Mouse (Mus musculus): ENCODE measurements at regions not wholly inside any gene's neighbourhood (a gene's known extent, or its start where the extent isn't known, plus 50 kb on each side); places are given as distances from the start of the nearest gene placed in this dataset.

- no peak for DNase-seq (ENCODE audit: low spot score in 2 of 2)
Observed at GRCm38 (mm10) chr5:112012505-112013164, 239.7 kb downstream of the Cryba4 start.

DNA sequence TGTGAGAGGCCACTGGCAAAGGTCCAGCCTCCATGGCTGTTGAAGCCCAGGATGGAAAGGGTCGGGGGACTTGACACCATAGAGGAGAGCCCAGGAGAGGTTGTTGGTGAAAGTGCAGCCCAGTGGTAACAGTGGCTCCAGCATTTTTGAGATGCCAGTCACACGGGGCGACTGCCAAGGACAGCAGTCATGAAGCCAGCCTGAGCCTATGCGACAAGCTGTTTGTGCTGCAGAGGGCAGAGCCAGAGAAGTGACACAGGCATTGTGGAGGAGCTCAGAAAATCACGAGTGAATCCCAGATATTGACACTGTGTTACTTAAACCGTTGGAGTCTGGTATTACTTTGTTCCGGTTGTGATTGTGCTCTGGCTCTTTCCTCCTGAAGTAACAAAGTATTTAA lies 233.4 kb downstream of the Cryba4 start:
- DNase-seq (ENCODE audit: low spot score in 2 of 2): no peak

- no peak for DNase-seq (ENCODE audit: low spot score in 2 of 2)
Observed at GRCm38 (mm10) chr5:112020882-112021281, 231.4 kb downstream of the Cryba4 start.

- no peak for DNase-seq (ENCODE audit: low spot score in 2 of 2)
Observed at GRCm38 (mm10) chr5:112029955-112030354, 222.4 kb downstream of the Cryba4 start.

- DNase-seq (ENCODE audit: low spot score in 2 of 2): no peak
Observed at GRCm38 (mm10) chr5:112032036-112032435, 220.3 kb downstream of the Cryba4 start.

DNA sequence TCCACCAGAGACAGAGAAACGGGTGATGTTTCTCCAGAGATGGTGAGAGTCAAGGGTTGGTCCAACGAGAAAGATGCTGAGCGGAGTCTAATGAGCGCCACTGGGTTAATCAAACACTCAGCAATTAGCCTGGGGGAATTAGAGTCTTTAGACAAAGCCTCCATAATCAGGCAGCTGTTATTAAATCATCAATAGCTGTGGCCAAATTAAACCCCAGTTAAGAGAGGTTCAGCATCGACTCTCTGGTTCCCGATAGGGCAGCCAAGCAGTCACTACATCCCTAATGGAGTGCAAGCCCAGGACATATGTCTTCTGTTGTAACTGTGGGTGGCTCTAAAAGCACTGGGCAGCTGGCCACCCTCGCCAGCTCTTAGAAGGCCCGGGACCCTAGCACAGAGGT lies 216.9 kb downstream of the Cryba4 start:
- DNase-seq (ENCODE audit: low spot score in 2 of 2): no peak

DNA sequence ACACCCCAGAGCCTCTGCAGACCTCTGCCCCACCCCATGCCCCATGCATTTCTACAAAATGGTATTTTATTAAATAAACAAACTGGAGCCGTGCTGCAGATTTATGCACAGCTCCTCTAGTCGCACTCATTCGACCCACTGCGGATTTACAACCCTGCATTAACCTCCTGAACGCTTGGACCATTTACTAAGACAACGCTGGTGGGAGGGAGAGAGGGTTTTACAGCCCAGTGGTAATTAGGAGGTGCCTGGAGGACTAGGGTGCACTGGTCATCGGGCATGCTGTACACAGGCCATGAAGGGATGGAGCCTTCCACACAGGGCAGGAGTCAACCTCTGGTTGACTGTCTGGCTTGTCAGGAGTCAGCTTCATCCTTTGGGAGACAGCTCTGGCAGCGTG lies 215.2 kb downstream of the Cryba4 start:
- no peak for DNase-seq (ENCODE audit: low spot score in 2 of 2)

DNA sequence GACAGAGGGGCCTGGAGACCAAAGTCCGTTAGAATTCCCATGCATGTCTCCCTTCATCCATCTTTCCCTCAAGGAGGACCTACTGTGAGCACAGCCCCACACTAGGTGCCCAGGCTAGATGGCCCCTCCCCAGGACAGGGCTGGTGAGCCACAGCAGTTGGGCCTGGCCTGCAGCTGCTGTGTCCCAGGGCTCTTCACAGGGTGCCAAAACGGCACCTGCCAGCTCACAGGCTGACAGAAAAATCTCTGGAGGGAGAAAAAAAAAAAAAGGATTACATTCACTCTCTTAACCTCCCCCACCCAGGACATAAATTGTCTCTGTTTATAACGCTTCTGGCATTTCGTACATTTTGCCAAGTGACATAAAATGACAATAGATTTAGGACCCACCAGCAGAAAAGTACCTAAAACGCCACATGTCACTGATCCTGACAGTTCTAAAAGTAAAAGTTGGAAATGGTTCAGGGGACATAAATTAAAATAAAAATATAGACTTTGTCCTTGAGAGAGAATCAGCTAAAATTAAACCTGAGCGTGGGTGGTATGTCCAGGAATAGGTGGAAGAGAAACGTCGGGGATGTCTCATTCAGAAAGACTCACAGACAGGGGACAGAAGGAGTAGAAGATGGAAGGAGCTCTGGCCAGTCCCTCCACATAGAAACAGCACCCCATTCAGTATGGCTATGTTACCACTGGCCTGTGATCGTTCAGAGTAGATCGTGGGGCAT lies 212.5 kb downstream of the Cryba4 start:
- no peak for DNase-seq (ENCODE audit: low spot score in 2 of 2)

DNA sequence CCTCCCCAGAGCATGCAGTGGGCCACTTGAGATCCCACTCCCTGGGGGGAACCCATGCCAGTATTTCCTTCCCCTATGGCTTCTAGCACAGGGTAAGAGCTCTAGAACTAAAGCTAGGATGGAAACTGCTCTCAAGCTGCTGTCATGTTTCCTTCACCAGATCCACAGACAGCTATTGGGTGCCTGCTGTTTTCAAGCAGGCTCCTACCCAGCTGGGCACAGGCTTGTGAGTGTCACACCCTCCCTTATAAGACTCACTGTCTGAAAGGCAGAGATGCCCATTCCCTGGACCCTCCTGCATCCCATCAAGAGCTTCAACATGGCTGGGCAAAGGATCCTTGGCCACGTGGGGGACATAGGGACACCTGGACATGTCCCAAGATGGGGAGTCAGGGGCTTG lies 211.6 kb downstream of the Cryba4 start:
- no peak for DNase-seq (ENCODE audit: low spot score in 2 of 2)

- DNase-seq (ENCODE audit: low spot score in 2 of 2): no peak
Observed at GRCm38 (mm10) chr5:112041285-112041684, 211.0 kb downstream of the Cryba4 start.

- DNase-seq (ENCODE audit: low spot score in 2 of 2): no peak
Observed at GRCm38 (mm10) chr5:112042236-112042635, 210.1 kb downstream of the Cryba4 start.

DNA sequence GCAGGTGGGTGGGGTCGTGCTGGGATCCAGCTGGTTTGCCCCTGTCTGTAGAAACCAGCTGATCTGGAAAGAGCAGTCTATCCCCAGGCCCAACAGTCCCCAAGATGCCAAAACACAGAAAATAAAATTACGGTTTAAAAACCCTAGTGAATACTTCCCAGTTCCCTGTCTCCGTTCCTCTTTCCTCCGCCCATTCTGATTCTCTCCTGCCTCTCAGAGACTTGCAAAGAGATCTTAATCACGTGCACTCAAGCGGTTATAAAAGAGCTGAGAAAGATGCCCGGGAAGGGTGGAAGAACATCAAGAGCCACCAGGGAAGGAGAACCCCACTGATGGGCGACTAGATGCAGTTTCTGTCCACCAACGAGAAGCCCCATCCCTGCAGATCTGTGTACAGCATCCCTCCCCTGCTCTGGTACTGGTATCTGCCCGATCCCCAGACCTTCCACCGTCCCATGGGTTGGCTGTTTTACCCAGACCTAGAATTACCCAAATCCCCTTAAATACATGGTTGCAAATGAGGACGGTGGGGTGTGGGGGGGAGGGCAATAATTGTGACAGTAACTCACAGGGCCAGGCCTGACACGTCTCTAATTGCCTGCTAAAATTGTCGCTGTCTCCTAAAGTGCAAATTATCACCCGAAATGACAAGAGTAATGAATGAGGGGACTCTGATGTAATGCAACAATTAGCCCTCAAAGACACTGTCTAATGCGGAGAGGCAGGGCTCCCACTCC lies 202.1 kb downstream of the Cryba4 start:
- DNase-seq (ENCODE audit: low spot score in 2 of 2): no peak

- no peak for DNase-seq (ENCODE audit: low spot score in 2 of 2)
Observed at GRCm38 (mm10) chr5:112050906-112051305, 201.4 kb downstream of the Cryba4 start.

GRCm38 (mm10) chr5:112051786-112052185 lies 200.5 kb downstream of the Cryba4 start:
- DNase-seq (ENCODE audit: low spot score in 2 of 2): no peak

- DNase-seq (ENCODE audit: low spot score in 2 of 2): no peak
Observed at GRCm38 (mm10) chr5:112053600-112054155, 198.6 kb downstream of the Cryba4 start.

DNA sequence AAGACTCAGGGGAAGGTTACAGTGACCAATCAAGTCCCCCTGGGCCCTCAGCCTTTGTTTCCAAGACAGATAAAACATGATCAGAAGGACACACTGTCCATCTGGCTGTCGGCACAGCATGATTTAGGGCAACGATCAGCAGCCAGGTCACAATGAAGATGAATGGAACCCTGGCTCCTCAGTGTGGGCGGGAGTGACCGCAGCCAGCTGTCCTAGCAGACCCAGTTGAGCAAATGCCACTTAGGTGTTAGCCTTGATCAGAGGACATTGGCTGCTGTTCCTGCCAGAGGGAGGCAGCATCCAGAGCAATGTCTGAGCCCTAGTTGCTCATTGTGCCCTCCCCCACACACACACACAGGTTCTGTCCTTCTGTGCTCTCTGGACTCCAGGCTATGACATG lies 197.3 kb downstream of the Cryba4 start:
- no peak for DNase-seq (ENCODE audit: low spot score in 2 of 2)

DNA sequence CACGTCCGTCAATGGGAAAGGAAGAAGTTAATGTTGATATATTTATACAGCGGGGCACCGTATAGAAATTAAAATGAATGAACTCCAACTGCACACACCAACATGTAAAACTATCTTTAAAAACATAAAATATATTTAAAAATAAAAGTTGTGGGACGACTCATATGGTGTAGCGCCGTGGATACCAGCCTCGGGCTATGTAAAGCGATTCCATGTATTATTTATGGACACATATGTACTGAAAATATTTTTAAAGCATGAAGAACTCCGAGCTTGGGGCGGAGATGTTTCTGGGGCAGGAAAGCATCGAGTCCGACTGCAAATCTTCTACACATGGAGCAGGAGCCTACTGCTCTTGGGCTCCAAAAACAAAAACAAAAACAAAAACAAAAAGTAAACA lies 182.4 kb downstream of the Cryba4 start:
- no peak for DNase-seq (ENCODE audit: low spot score in 2 of 2)

- DNase-seq (ENCODE audit: low spot score in 2 of 2): no peak
Observed at GRCm38 (mm10) chr5:112072456-112072855, 179.9 kb downstream of the Cryba4 start.

- DNase-seq (ENCODE audit: low spot score in 2 of 2): no peak
Observed at GRCm38 (mm10) chr5:112077097-112077496, 175.2 kb downstream of the Cryba4 start.

- DNase-seq (ENCODE audit: low spot score in 2 of 2): no peak
Observed at GRCm38 (mm10) chr5:112077840-112078600, 174.3 kb downstream of the Cryba4 start.

GRCm38 (mm10) chr5:112081006-112081405 lies 171.3 kb downstream of the Cryba4 start:
- no peak for DNase-seq (ENCODE audit: low spot score in 2 of 2)
